Mouse (Mus musculus) kidney, adult 2 months (tissue): ENCODE data around the gene Gm9507. TPM values are rescaled to one million over a fixed set of nuclear protein-coding genes. Genes with fewer than 3 reads are reported as not detected.

Source experiments
- DNase-seq: peaks from one replicate; pipeline ENCODE4 v3.0.0; 2021
- H3K27ac ChIP-seq: fragments of 200-500 bp; 2 replicates; pipeline ENCODE4 v1.5.1; 2012; ENCODE audit warnings: low read depth, low read length, control low read depth, inconsistent platforms; ENCODE audit not compliant: insufficient read depth
- H3K27me3 ChIP-seq: fragments of 200-500 bp; replicated peaks from 2 replicates; pipeline ENCODE4 v1.6.1; 2012; ENCODE audit warnings: mild to moderate bottlenecking, moderate library complexity, low read length, inconsistent platforms; ENCODE audit not compliant: control insufficient read depth, insufficient read depth
- H3K36me3 ChIP-seq: fragments of 200-500 bp; 2 replicates; pipeline ENCODE4 v1.6.1; 2012; ENCODE audit warnings: mild to moderate bottlenecking, moderate library complexity, low read length, inconsistent platforms; ENCODE audit not compliant: control insufficient read depth, insufficient read depth
- H3K4me1 ChIP-seq: fragments of 200-500 bp; 2 replicates; pipeline ENCODE4 v1.6.1; 2011; ENCODE audit warnings: low read length; ENCODE audit not compliant: control insufficient read depth, insufficient read depth
- H3K4me3 ChIP-seq: fragments of 200-500 bp; 2 replicates; pipeline ENCODE4 v1.5.1; 2011; ENCODE audit warnings: mild to moderate bottlenecking, low read depth, low read length, control low read depth; ENCODE audit not compliant: insufficient read depth
- CTCF ChIP-seq: fragments of 200-500 bp; conservative IDR thresholded peaks from 2 replicates; pipeline ENCODE4 v1.5.1; 2011; ENCODE audit warnings: low read depth, mild to moderate bottlenecking, control low read depth, low read length, moderate library complexity, mixed read lengths; ENCODE audit not compliant: insufficient read depth, insufficient read length
- POLR2A ChIP-seq: fragments of 200-500 bp; IDR thresholded peaks from one replicate; pipeline ENCODE4 v1.6.1; 2011; ENCODE audit warnings: low read depth, low read length, control low read depth
- WGBS: fragments of 180-500 bp; shearing (Covaris S2); methylation state at CpG from one replicate; pipeline ENCODE4 v1.1.7; 2018; 5-methylcytosine and 5-hydroxymethylcytosine counted together
- polyA plus RNA-seq: library from polyadenylated mRNA; depleted of rRNA; stranded (reverse); fragments of >200 nt; gene quantifications from 2 replicates; pipeline ENCODE4 v1.2.3, GENCODE M21; 2012; rRNA removed

Gm9507 gene
- polyA plus RNA-seq, 1 experiment, result not detected

DNA sequence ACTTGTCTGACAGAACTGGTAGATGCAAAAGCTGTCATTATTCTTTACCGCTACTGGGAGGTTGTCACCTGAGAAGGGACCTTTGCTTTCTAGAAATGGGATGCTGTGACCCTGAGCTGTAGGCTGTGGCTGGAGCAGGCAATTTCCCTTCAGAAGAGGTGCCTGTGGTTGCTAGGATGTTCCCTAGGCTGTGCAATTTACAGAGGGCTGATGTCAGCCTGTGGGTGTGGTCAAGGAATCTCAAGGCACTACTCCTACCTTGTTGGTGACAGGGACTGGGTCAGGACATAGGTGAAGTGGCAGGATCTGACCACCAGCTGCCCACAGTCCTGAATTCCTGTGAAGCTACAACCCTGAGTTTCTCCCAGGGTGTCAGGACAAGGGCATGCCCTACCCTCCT, 41.9 kb downstream of the Gm9507 start:
- H3K4me1 ChIP-seq, result no peaks in the 10 kb centered on the region
- H3K4me3 ChIP-seq, result no peak overlapping the region
- H3K27ac ChIP-seq, result no peak overlapping the region
- H3K27me3 ChIP-seq, result no peaks in the 10 kb centered on the region; the same call in 1 of the 2 replicates
- WGBS, result 53% methylated on average over 1 of the region's 1 CpGs
- TF ChIP-seq POLR2A, result no peak
- no peak for TF ChIP-seq CTCF
- H3K36me3 ChIP-seq, result no peaks in the 10 kb centered on the region
- no peak for DNase-seq

Other genes with a start within 250 kb of the Gm9507 start
- gene Pttg1ip, start 230.1 kb downstream of the Gm9507 start, polyA plus RNA-seq, result 321 and 342 TPM in 2 replicates
- 241 and 269 TPM in 2 replicates for gene Sumo3, start 205.7 kb downstream of the Gm9507 start, polyA plus RNA-seq
- gene Gm49325, start 205.6 kb downstream of the Gm9507 start, polyA plus RNA-seq, result not detected in 2 replicates
- 29.9 and 33.8 TPM in 2 replicates for gene Ube2g2, start 189.6 kb downstream of the Gm9507 start, polyA plus RNA-seq
- gene Tspear, start 125.3 kb downstream of the Gm9507 start, polyA plus RNA-seq, result 0.86 and 1.2 TPM in 2 replicates
- gene Gm19402, start 121.1 kb downstream of the Gm9507 start, polyA plus RNA-seq, result not detected in 2 replicates
- not detected in 2 replicates for gene Gm9508, start 114.6 kb downstream of the Gm9507 start, polyA plus RNA-seq
- gene Gm10272, start 105.2 kb downstream of the Gm9507 start, polyA plus RNA-seq, result not detected in 2 replicates
- not detected in 2 replicates for gene Gm10024, start 100.4 kb downstream of the Gm9507 start, polyA plus RNA-seq
- not detected in 2 replicates for gene Gm10142, start 96.0 kb downstream of the Gm9507 start, polyA plus RNA-seq
- not detected in 2 replicates for gene Krtap12-1, start 91.2 kb downstream of the Gm9507 start, polyA plus RNA-seq
- gene Gm10100, start 85.4 kb downstream of the Gm9507 start, polyA plus RNA-seq, result not detected in 2 replicates
- not detected in 2 replicates for gene Gm18596, start 69.2 kb downstream of the Gm9507 start, polyA plus RNA-seq
- gene Gm9736, start 60.5 kb downstream of the Gm9507 start, polyA plus RNA-seq, result not detected in 2 replicates
- gene Gm3233, start 52.2 kb downstream of the Gm9507 start, polyA plus RNA-seq, result not detected in 2 replicates
- not detected in 2 replicates for gene Gm3238, start 40.5 kb downstream of the Gm9507 start, polyA plus RNA-seq
- not detected in 2 replicates for gene Gm7138, start 34.9 kb downstream of the Gm9507 start, polyA plus RNA-seq
- gene Gm3250, start 29.3 kb downstream of the Gm9507 start, polyA plus RNA-seq, result not detected in 2 replicates
- not detected in 2 replicates for gene Gm7137, start 23.6 kb downstream of the Gm9507 start, polyA plus RNA-seq
- gene Gm9639, start 16.8 kb downstream of the Gm9507 start, polyA plus RNA-seq, result not detected in 2 replicates
- not detected in 2 replicates for gene Gm19668, start 12.7 kb downstream of the Gm9507 start, polyA plus RNA-seq
- gene Gm2696, start 2.8 kb upstream of the Gm9507 start, polyA plus RNA-seq, result not detected in 2 replicates
- not detected in 2 replicates for gene Krtap10-4, start 15.3 kb upstream of the Gm9507 start, polyA plus RNA-seq
- not detected in 2 replicates for gene Krtap10-10, start 24.1 kb upstream of the Gm9507 start, polyA plus RNA-seq
- gene Gm36176, start 35.0 kb upstream of the Gm9507 start, polyA plus RNA-seq, result not detected in 2 replicates
- not detected in 2 replicates for gene Gm10318, start 41.0 kb upstream of the Gm9507 start, polyA plus RNA-seq
- gene Gm3285, start 50.1 kb upstream of the Gm9507 start, polyA plus RNA-seq, result not detected in 2 replicates
- 8.4 and 8.6 TPM in 2 replicates for gene Lrrc3, start 90.7 kb upstream of the Gm9507 start, polyA plus RNA-seq
- gene Trpm2, start 158.7 kb upstream of the Gm9507 start, polyA plus RNA-seq, result 0.53 and 1.2 TPM in 2 replicates
- 60.5 and 75.3 TPM in 2 replicates for gene 1810043G02Rik, start 166.7 kb upstream of the Gm9507 start, polyA plus RNA-seq
- 100 and 107 TPM in 2 replicates for gene Pfkl, start 198.2 kb upstream of the Gm9507 start, polyA plus RNA-seq
- gene Dnmt3l, start 230.1 kb upstream of the Gm9507 start, polyA plus RNA-seq, result 0.34 and 1.1 TPM in 2 replicates
- 0.23 and 0.41 TPM in 2 replicates for gene Aire, start 231.8 kb upstream of the Gm9507 start, polyA plus RNA-seq